Mouse (Mus musculus): ENCODE results near the gene Krt79. TPM values are rescaled to one million over a fixed set of nuclear protein-coding genes. Genes with fewer than 3 reads are reported as not detected.

Krt79 gene
- polyA plus RNA-seq, 1 experiment from 2014 or later, result 0.78 TPM

DNA sequence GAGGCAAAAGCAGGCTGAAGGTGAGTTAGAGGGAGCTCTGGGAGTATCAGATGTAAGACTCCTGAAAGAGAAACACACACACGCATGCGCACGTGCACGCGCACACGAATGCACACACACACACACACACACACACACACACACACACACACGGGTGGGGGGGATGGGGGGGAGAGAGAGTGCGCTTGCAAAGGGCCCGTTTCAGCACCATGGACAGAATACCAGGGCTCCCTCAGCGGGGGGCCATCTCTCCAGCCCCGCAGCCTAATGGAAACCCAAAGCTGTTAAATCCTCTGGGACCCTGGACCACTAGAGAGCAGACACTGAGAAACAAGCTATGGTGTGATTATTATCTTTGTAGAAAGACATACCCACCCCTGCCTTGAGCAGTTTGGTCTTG, 60.3 kb downstream of the Krt79 start:
- no peaks in the 10 kb centered on the region for H3K4me1 ChIP-seq (ENCODE audit: control insufficient read depth, insufficient read depth, low read length)
- no peak overlapping the region for H3K9ac ChIP-seq (replicated peaks; ENCODE audit: low read depth, low read length)
- no peak overlapping the region for H3K27ac ChIP-seq (ENCODE audit: low read length)
- H3K4me3 ChIP-seq (ENCODE audit: low read depth, low read length), result no peak overlapping the region
- ATAC-seq (ENCODE audit: insufficient number of reproducible peaks, insufficient read depth, low FRiP score, low read depth), result no peak
- WGBS, result 26% methylated on average over 11 of the region's 11 CpGs
- no peaks in the 10 kb centered on the region for H3K27me3 ChIP-seq (ENCODE audit: control insufficient read depth, insufficient read depth, low read length)
- no peak overlapping the region for H3K4me2 ChIP-seq (replicated peaks; ENCODE audit: low read depth, low read length)
- H3K9me3 ChIP-seq (ENCODE audit: control insufficient read depth, low read depth, low read length), result no peaks in the 10 kb centered on the region
- no peaks in the 10 kb centered on the region for H3K36me3 ChIP-seq (ENCODE audit: control insufficient read depth, insufficient read depth, low read length)

Small RNAs within 50 kb of the gene (microRNA-seq; reads per million reads assigned to microRNA genes)
- not detected for gene Gm44356

Other genes with a start within 250 kb of the Krt79 start
- gene Krt6a, start 246.0 kb downstream of the Krt79 start, polyA plus RNA-seq (2014; fragmentation: Nextera tagmentation; extraction: Ambion mirVana), result 16.8 and 25.8 TPM in 2 replicates
- gene Krt5, start 227.4 kb downstream of the Krt79 start, polyA plus RNA-seq (2014; fragmentation: Nextera tagmentation; extraction: Ambion mirVana), result 50.0 and 65.6 TPM in 2 replicates
- not detected in 2 replicates for gene Krt71, start 197.2 kb downstream of the Krt79 start, polyA plus RNA-seq (2014; fragmentation: Nextera tagmentation; extraction: Ambion mirVana)
- not detected in 2 replicates for gene Krt72, start 153.9 kb downstream of the Krt79 start, polyA plus RNA-seq (2014; fragmentation: Nextera tagmentation; extraction: Ambion mirVana)
- gene Krt73, start 138.0 kb downstream of the Krt79 start, polyA plus RNA-seq (2014; fragmentation: Nextera tagmentation; extraction: Ambion mirVana), result not detected in 2 replicates
- gene Krt2, start 122.2 kb downstream of the Krt79 start, polyA plus RNA-seq (2014; fragmentation: Nextera tagmentation; extraction: Ambion mirVana), result not detected in 2 replicates
- 1.4 and 1.9 TPM in 2 replicates for gene Krt1, start 89.5 kb downstream of the Krt79 start, polyA plus RNA-seq (2014; fragmentation: Nextera tagmentation; extraction: Ambion mirVana)
- gene Krt77, start 70.6 kb downstream of the Krt79 start, polyA plus RNA-seq (2014; fragmentation: Nextera tagmentation; extraction: Ambion mirVana), result 0.13 and 0.14 TPM in 2 replicates
- not detected in 2 replicates for gene Krt76, start 47.4 kb downstream of the Krt79 start, polyA plus RNA-seq (2014; fragmentation: Nextera tagmentation; extraction: Ambion mirVana)
- gene Krt4, start 15.6 kb downstream of the Krt79 start, polyA plus RNA-seq (2014; fragmentation: Nextera tagmentation; extraction: Ambion mirVana), result 60.1 and 100 TPM in 2 replicates
- gene Krt78, start 14.0 kb upstream of the Krt79 start, polyA plus RNA-seq (2014; fragmentation: Nextera tagmentation; extraction: Ambion mirVana), result 0.36 and 0.66 TPM in 2 replicates
- 707 and 780 TPM in 2 replicates for gene Krt8, start 64.2 kb upstream of the Krt79 start, polyA plus RNA-seq (2014; fragmentation: Nextera tagmentation; extraction: Ambion mirVana)
- gene Krt18, start 87.9 kb upstream of the Krt79 start, polyA plus RNA-seq (2014; fragmentation: Nextera tagmentation; extraction: Ambion mirVana), result 407 and 452 TPM in 2 replicates
- gene Eif4b, start 133.4 kb upstream of the Krt79 start, polyA plus RNA-seq (2014; fragmentation: Nextera tagmentation; extraction: Ambion mirVana), result 129 and 134 TPM in 2 replicates
- 42.6 and 48.5 TPM in 2 replicates for gene Tns2, start 160.1 kb upstream of the Krt79 start, polyA plus RNA-seq (2014; fragmentation: Nextera tagmentation; extraction: Ambion mirVana)
- 15.2 and 16.7 TPM in 2 replicates for gene Spryd3, start 195.9 kb upstream of the Krt79 start, polyA plus RNA-seq (2014; fragmentation: Nextera tagmentation; extraction: Ambion mirVana)
- 12.4 and 13.1 TPM in 2 replicates for gene Igfbp6, start 204.0 kb upstream of the Krt79 start, polyA plus RNA-seq (2014; fragmentation: Nextera tagmentation; extraction: Ambion mirVana)
- 2.1 and 2.2 TPM in 2 replicates for gene Soat2, start 210.2 kb upstream of the Krt79 start, polyA plus RNA-seq (2014; fragmentation: Nextera tagmentation; extraction: Ambion mirVana)